In genomic region chr17:5030290-5030689, GRCm38 (mm10) we compare ENCODE assay signal across 22 mouse cellular contexts. TPM values are rescaled to one million over a fixed set of nuclear protein-coding genes. Genes with fewer than 3 reads are reported as not detected.
DNase-seq lines count a peak whose midpoint lies in the region; ATAC-seq and TF ChIP-seq lines count a peak whose summit lies in the region.
"Had no signal": no experiment of that assay in that cellular context is flagged by ENCODE, and none has a peak within 500 bp of the region (broad histone marks: within the 10 kb centered on the region; RNA-seq: fewer than 3 reads in every experiment).

No protein-coding gene starts in this region.

- no peak for TF ChIP-seq CTCF in forebrain, postnatal 0 days (IDR thresholded peaks at IDR 0.05; ENCODE audit: low read depth)
- no peak for TF ChIP-seq CTCF in brain, embryonic 14.5 days (IDR thresholded peaks at IDR 0.05; ENCODE audit: borderline replicate concordance, extremely low read depth, insufficient read depth, insufficient read length)

- no peaks in the 10 kb centered on the region for H3K36me3 ChIP-seq in forebrain, postnatal 0 days (ENCODE audit: insufficient read depth)
- H3K36me3 ChIP-seq in forebrain, embryonic 15.5 days = no peaks in the 10 kb centered on the region
- no peaks in the 10 kb centered on the region for H3K36me3 ChIP-seq in midbrain, embryonic 12.5 days
- H3K36me3 ChIP-seq in midbrain, embryonic 14.5 days (ENCODE audit: control insufficient read depth, insufficient read depth, low read length) = no peaks in the 10 kb centered on the region
- H3K36me3 ChIP-seq: embryonic facial prominence, embryonic 13.5 days; hindbrain, embryonic 12.5 days; hindbrain, embryonic 15.5 days had no signal

- H3K4me1 ChIP-seq in forebrain, postnatal 0 days (ENCODE audit: insufficient read depth) = no peaks in the 10 kb centered on the region
- peaks cover 3% of the 10 kb centered on the region; the same call in 1 of the 2 replicates for H3K4me1 ChIP-seq in forebrain, embryonic 15.5 days
- H3K4me1 ChIP-seq in midbrain, embryonic 12.5 days = peaks cover 18% of the 10 kb centered on the region
- H3K4me1 ChIP-seq in midbrain, embryonic 14.5 days (ENCODE audit: control insufficient read depth, insufficient read depth, low read length) = no peaks in the 10 kb centered on the region

- ATAC-seq in forebrain, postnatal 0 days = peak; percentile 34
- ATAC-seq in forebrain, embryonic 15.5 days (replicated peaks) = no peak
- 0 out of 2 replicates have a peak, but pooled peaks have one; percentile 44 for ATAC-seq in midbrain, embryonic 12.5 days (ENCODE audit: low FRiP score, low read depth)
- no peak for ATAC-seq in midbrain, embryonic 14.5 days (ENCODE audit: low FRiP score, low TSS enrichment)
- ATAC-seq: CD4-positive, CD25-positive, alpha-beta regulatory T cell, adult 4 months had no signal

- no peaks in the 10 kb centered on the region for H3K9me3 ChIP-seq in forebrain, postnatal 0 days (ENCODE audit: low read length)
- no peaks in the 10 kb centered on the region for H3K9me3 ChIP-seq in forebrain, embryonic 15.5 days
- H3K9me3 ChIP-seq in midbrain, embryonic 12.5 days = no peaks in the 10 kb centered on the region
- H3K9me3 ChIP-seq in midbrain, embryonic 14.5 days (ENCODE audit: control insufficient read depth, low read length) = no peaks in the 10 kb centered on the region
- H3K9me3 ChIP-seq: embryonic facial prominence, embryonic 10.5 days; embryonic facial prominence, embryonic 13.5 days; hindbrain, embryonic 12.5 days; hindbrain, embryonic 15.5 days had no signal

- TF ChIP-seq POLR2A in brain, embryonic 14.5 days (IDR thresholded peaks at IDR 0.05; ENCODE audit: borderline replicate concordance, extremely low read depth, insufficient read depth, insufficient read length, poor library complexity, severe bottlenecking) = no peak

- H3K27me3 ChIP-seq in forebrain, postnatal 0 days (ENCODE audit: insufficient read depth, low read length) = no peaks in the 10 kb centered on the region
- H3K27me3 ChIP-seq in forebrain, embryonic 15.5 days = no peaks in the 10 kb centered on the region
- H3K27me3 ChIP-seq in midbrain, embryonic 12.5 days = no peaks in the 10 kb centered on the region
- no peaks in the 10 kb centered on the region for H3K27me3 ChIP-seq in midbrain, embryonic 14.5 days (ENCODE audit: control insufficient read depth, insufficient read depth, low read length)
- H3K27me3 ChIP-seq: embryonic facial prominence, embryonic 13.5 days; hindbrain, embryonic 12.5 days; hindbrain, embryonic 15.5 days had no signal

- DNase-seq in forebrain, postnatal 0 days = no peak
- no peak for DNase-seq in midbrain, embryonic 14.5 days
- peak; percentile 43 for DNase-seq in brain, embryonic 14.5 days (ENCODE audit: low read depth)
- DNase-seq in kidney, adult 8-10 months = no peak
- DNase-seq: adrenal gland, adult 2 months; adrenal gland, postnatal 14 days; cerebellum, adult 11-12 months; cerebellum, adult 8-10 months; cerebellum, postnatal 10 days; cerebellum, postnatal 36 days; embryo, embryonic 11 days; gastrocnemius, postnatal 14 days; heart, adult 11 months had no signal

- no peak overlapping the region for H3K9ac ChIP-seq in forebrain, postnatal 0 days
- H3K9ac ChIP-seq in forebrain, embryonic 15.5 days (replicated peaks) = no peak overlapping the region
- H3K9ac ChIP-seq in midbrain, embryonic 12.5 days (replicated peaks) = no peak overlapping the region
- no peak overlapping the region for H3K9ac ChIP-seq in midbrain, embryonic 14.5 days (replicated peaks; ENCODE audit: low read length)
- H3K9ac ChIP-seq: embryonic facial prominence, embryonic 13.5 days; hindbrain, embryonic 12.5 days; hindbrain, embryonic 15.5 days had no signal

- H3K27ac ChIP-seq in forebrain, postnatal 0 days (ENCODE audit: low read depth, low read length) = no peak overlapping the region
- no peak overlapping the region for H3K27ac ChIP-seq in forebrain, embryonic 15.5 days (replicated peaks)
- H3K27ac ChIP-seq in midbrain, embryonic 12.5 days (replicated peaks) = no peak overlapping the region
- H3K27ac ChIP-seq in midbrain, embryonic 14.5 days (replicated peaks; ENCODE audit: low read depth, low read length) = no peak overlapping the region
- H3K27ac ChIP-seq: embryonic facial prominence, embryonic 10.5 days; embryonic facial prominence, embryonic 13.5 days; hindbrain, embryonic 12.5 days; hindbrain, embryonic 15.5 days had no signal

- no peak overlapping the region for H3K4me2 ChIP-seq in forebrain, postnatal 0 days (ENCODE audit: low read depth)
- H3K4me2 ChIP-seq in forebrain, embryonic 15.5 days (replicated peaks) = no peak overlapping the region
- no peak overlapping the region for H3K4me2 ChIP-seq in midbrain, embryonic 12.5 days (replicated peaks)
- H3K4me2 ChIP-seq in midbrain, embryonic 14.5 days (ENCODE audit: low read length) = no peak overlapping the region
- H3K4me2 ChIP-seq: embryonic facial prominence, embryonic 13.5 days; heart, embryonic 11.5 days; hindbrain, embryonic 12.5 days; hindbrain, embryonic 15.5 days had no signal

- 48% methylated on average over 2 of the region's 2 CpGs for WGBS in forebrain, postnatal 0 days
- WGBS in forebrain, embryonic 15.5 days = 64% methylated on average over 2 of the region's 2 CpGs
- WGBS in midbrain, embryonic 12.5 days = 67% methylated on average over 2 of the region's 2 CpGs
- WGBS in midbrain, embryonic 14.5 days = 60% methylated on average over 2 of the region's 2 CpGs

- no peak overlapping the region for H3K4me3 ChIP-seq in forebrain, postnatal 0 days (ENCODE audit: low read depth, low read length)
- H3K4me3 ChIP-seq in forebrain, embryonic 15.5 days = no peak overlapping the region
- H3K4me3 ChIP-seq in midbrain, embryonic 12.5 days = no peak overlapping the region
- H3K4me3 ChIP-seq in midbrain, embryonic 14.5 days (replicated peaks; ENCODE audit: low read depth, low read length) = no peak overlapping the region
- H3K4me3 ChIP-seq: embryonic facial prominence, embryonic 10.5 days; embryonic facial prominence, embryonic 13.5 days; erythroblast, embryonic 14.5 days; hindbrain, embryonic 12.5 days; hindbrain, embryonic 15.5 days had no signal

RNA-seq across cellular contexts. Expression of gene Arid1b, which starts 36.2 kb away (rescaled TPM):
- 40.5 and 51.6 TPM in 2 replicates for total RNA-seq in forebrain, postnatal 0 days (2014; rRNA removed)
- polyA plus RNA-seq in forebrain, postnatal 0 days (2015; fragmentation: Nextera tagmentation; extraction: Ambion mirVana) = 8.0 and 10.5 TPM in 2 replicates
- polyA plus RNA-seq in forebrain, embryonic 15.5 days (2015; fragmentation: Nextera tagmentation; extraction: Ambion mirVana) = 14.8 TPM in 2 replicates
- polyA plus RNA-seq in midbrain, embryonic 12.5 days (2016; fragmentation: Nextera tagmentation; extraction: Ambion mirVana) = 17.4 and 19.0 TPM in 2 replicates
- 22.8 and 23.8 TPM in 2 replicates for polyA plus RNA-seq in midbrain, embryonic 14.5 days (2014; fragmentation: Nextera tagmentation; extraction: Ambion mirVana)
- polyA plus RNA-seq in brain, embryonic 14.5 days (2012; rRNA removed) = 22.0 and 41.6 TPM in 2 replicates

Comparison
In these comparisons a context has a peak if more than half of its experiments do, and no peak if none do; other contexts are left out.
1. ATAC-seq: peak in forebrain, postnatal 0 days (single experiment) and midbrain, embryonic 12.5 days (single experiment); none in forebrain, embryonic 15.5 days (single experiment) and midbrain, embryonic 14.5 days (single experiment).